ENCODE assay signal across 15 mouse cellular contexts in genomic region chr17:32125407-32125806, GRCm38 (mm10). TPM values are rescaled to one million over a fixed set of nuclear protein-coding genes. Genes with fewer than 3 reads are reported as not detected.
"Had no signal": no experiment of that assay in that cellular context is flagged by ENCODE, and none has a peak within 500 bp of the region (broad histone marks: within the 10 kb centered on the region; RNA-seq: fewer than 3 reads in every experiment).

No protein-coding gene starts in this region.

- ATAC-seq: midbrain, embryonic 16.5 days had no signal

- H3K9me3 ChIP-seq: liver, embryonic 13.5 days; megakaryocyte, embryonic 14.5 days; midbrain, embryonic 12.5 days; neural tube, embryonic 12.5 days had no signal

- H3K27ac ChIP-seq: liver, embryonic 13.5 days; macrophage; midbrain, embryonic 12.5 days; neural tube, embryonic 12.5 days had no signal

- H3K4me3 ChIP-seq: liver, embryonic 13.5 days; megakaryocyte, embryonic 14.5 days; midbrain, embryonic 12.5 days; neural tube, embryonic 12.5 days had no signal

- H3K4me2 ChIP-seq: liver, embryonic 13.5 days; midbrain, embryonic 12.5 days; neural tube, embryonic 12.5 days had no signal

- DNase-seq: kidney, adult 11 months; kidney, postnatal 14 days; layer of hippocampus, postnatal 36 days; left cerebral cortex, postnatal 4 days; liver, embryonic 13.5 days; lung, adult 2 months; lung, postnatal 10 days; thymus, adult 18-20 months; thymus, postnatal 14 days had no signal

- H3K9ac ChIP-seq: liver, embryonic 13.5 days; midbrain, embryonic 12.5 days; neural tube, embryonic 12.5 days had no signal

- H3K4me1 ChIP-seq: midbrain, embryonic 12.5 days; neural tube, embryonic 12.5 days had no signal

- H3K27me3 ChIP-seq: liver, embryonic 13.5 days; megakaryocyte, embryonic 14.5 days; midbrain, embryonic 12.5 days; neural tube, embryonic 12.5 days had no signal

RNA-seq across cellular contexts. Expression of gene Notch3, which starts 41.2 kb away (rescaled TPM):
- total RNA-seq: neutrophil, adult 5-6 weeks had no signal
- polyA plus RNA-seq: macrophage had no signal
